Mouse (Mus musculus) cerebellum, postnatal 25 days (tissue): ENCODE results near the gene Hlcs.

ENCODE experiments used
- DNase-seq, 2 experiments: peaks; one replicate each; pipeline ENCODE4 v3.0.0; 2021; ENCODE audit warnings: mixed read lengths in 2 of 2

The Hlcs gene

GRCm38 (mm10) chr16:94195913-94196312 lies 117.5 kb downstream of the Hlcs start:
- DNase-seq, result no peak

- DNase-seq, result peak in 1 of 2 experiments; percentile 28
Measured at GRCm38 (mm10) chr16:94191379-94192315, 121.7 kb downstream of the Hlcs start.

GRCm38 (mm10) chr16:94190256-94190655 lies 123.1 kb downstream of the Hlcs start:
- DNase-seq, result no peak

GRCm38 (mm10) chr16:94186526-94186925 lies 126.8 kb downstream of the Hlcs start:
- DNase-seq, result no peak

GRCm38 (mm10) chr16:94185430-94185829 lies 127.9 kb downstream of the Hlcs start:
- no peak for DNase-seq

GRCm38 (mm10) chr16:94180122-94180870 lies 133.1 kb downstream of the Hlcs start:
- no peak for DNase-seq

- no peak for DNase-seq
Measured at GRCm38 (mm10) chr16:94179341-94180121, 133.8 kb downstream of the Hlcs start.

- DNase-seq, result no peak
Measured at GRCm38 (mm10) chr16:94178441-94179220, 134.7 kb downstream of the Hlcs start.

- DNase-seq, result no peak
Measured at GRCm38 (mm10) chr16:94176997-94177857, 136.1 kb downstream of the Hlcs start.

GRCm38 (mm10) chr16:94175366-94175986 lies 137.9 kb downstream of the Hlcs start:
- DNase-seq, result no peak

- no peak for DNase-seq
Measured at GRCm38 (mm10) chr16:94173361-94173760, 140.0 kb downstream of the Hlcs start.

- no peak for DNase-seq
Measured at GRCm38 (mm10) chr16:94170218-94170617, 143.2 kb downstream of the Hlcs start.

- no peak for DNase-seq
Measured at GRCm38 (mm10) chr16:94168655-94169545, 144.5 kb downstream of the Hlcs start.

- DNase-seq, result no peak
Measured at GRCm38 (mm10) chr16:94164978-94165377, 148.4 kb downstream of the Hlcs start.

GRCm38 (mm10) chr16:94164236-94164635 lies 149.1 kb downstream of the Hlcs start:
- DNase-seq, result no peak

GRCm38 (mm10) chr16:94163051-94163450 lies 150.3 kb downstream of the Hlcs start:
- DNase-seq, result peak; percentile 45 to 62

GRCm38 (mm10) chr16:94162000-94162399 lies 151.4 kb downstream of the Hlcs start:
- no peak for DNase-seq

- no peak for DNase-seq
Measured at GRCm38 (mm10) chr16:94157819-94158218, 155.6 kb downstream of the Hlcs start.

GRCm38 (mm10) chr16:94155041-94155653 lies 158.2 kb downstream of the Hlcs start:
- peak; percentile 78 to 81 for DNase-seq
